Mouse (Mus musculus): ENCODE results near the gene Klhl23.

Gene Klhl23

DNA sequence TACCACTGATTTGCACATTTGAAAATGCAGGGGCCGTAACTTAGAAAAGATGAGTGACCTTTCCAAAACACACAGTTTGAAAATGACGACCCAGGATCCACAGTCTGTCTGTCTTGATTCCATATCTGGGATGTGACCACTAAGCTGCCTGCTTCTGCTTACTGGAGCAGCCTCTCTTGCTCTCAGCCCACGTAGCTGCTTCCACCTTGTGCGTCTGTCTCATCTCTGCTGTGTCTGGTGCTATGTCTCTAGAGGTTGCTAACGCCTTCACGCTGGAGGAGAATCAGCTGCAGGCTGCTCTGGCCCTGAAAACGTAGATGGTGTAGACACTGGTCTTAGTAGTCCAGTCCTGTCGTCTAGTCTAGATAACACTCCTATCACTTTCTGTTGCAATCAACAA, 8.4 kb downstream of the Klhl23 start:
- no peak for DNase-seq (ENCODE audit: low spot score)

DNA sequence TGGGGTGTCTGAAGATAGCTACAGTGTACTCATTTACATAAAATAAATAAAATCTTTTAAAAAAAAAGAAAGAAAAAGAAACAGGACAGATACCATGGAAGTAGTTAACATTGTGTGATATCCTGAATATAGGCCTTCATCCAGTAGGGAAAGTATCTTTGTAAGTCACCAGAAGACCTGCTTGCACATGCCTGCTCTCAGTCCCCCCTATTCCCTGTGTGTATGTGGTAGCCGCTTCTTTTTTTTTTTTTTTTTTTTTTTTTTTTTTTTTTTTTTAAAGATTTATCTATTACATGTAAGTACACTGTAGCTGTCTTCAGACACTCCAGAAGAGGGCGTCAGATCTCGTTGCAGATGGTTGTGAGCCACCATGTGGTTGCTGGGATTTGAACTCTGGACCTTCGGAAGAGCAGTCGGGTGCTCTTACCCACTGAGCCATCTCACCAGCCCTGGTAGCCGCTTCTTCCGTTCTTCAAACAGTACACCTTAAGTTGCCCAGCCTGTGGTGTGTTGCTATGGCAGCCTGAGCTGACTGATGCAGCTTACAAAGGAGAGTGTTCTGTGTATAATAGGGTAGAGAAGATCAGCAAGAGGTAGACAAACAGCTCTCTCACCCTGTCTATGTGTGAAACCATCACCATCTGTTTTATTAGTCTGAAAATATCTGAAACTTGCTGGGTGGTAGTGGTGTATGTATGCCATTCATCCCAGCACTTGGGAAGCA, 15.7 kb downstream of the Klhl23 start:
- DNase-seq (ENCODE audit: low spot score): no peak

DNA sequence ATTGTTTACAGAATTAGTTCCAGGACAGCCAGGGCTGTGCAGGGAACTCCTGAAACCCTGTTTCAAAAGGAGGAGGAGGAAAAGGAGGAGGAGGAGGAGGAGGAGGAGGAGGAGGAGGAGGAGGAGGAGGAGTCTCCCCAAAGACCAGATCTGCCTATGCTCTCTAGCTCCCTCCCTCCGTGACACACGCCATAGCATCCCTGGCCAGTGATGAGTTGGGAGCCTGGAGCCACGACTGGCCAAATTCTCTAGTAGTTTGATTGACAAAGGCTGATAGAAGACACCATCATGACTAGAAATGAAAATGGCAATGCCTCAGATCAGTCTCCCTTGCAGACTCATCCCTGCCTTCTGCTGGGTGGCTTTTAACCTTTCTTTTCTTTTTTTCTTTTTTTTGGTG, 16.3 kb downstream of the Klhl23 start:
- DNase-seq (ENCODE audit: low spot score): no peak

DNA sequence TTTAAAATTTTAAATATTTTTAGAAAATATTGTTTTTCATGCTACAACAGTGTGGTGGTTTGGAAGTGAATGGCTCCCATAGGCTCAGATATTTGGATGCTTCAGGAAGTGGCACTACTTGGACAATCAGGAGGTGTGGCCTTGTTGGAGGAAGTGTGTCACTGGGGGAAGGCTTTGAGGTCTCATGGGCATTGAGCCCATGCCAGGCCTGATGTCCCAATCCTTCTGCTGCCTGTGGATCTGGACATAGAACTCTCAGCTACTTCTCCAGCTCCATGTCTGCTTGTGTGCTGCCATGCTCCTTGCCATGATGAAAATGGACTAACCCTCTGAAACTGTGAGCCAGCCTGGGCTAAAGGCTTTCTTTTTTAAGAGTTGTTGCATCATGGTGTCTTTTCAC, 17.0 kb downstream of the Klhl23 start:
- no peak for DNase-seq (ENCODE audit: low spot score)

DNA sequence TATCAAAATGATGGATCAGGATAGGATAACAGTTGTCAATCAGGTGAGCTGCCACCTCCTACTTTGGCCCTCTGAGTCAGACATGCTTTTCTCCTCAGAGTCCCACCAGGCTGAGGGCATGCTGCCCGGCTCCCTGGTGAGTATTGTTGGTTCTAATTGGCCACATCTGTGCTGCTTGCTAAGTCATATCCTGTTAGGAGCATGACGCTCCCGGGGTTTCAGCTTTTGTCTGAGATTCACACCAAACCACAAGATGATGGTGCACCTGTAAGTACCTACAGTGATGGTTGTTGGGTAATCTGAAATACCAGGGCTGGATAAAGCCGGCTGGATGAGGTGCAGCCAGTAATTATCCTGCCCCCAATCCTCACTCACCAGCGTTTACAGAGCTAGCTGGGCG, 18.5 kb downstream of the Klhl23 start:
- no peak for DNase-seq (ENCODE audit: low spot score)

DNA sequence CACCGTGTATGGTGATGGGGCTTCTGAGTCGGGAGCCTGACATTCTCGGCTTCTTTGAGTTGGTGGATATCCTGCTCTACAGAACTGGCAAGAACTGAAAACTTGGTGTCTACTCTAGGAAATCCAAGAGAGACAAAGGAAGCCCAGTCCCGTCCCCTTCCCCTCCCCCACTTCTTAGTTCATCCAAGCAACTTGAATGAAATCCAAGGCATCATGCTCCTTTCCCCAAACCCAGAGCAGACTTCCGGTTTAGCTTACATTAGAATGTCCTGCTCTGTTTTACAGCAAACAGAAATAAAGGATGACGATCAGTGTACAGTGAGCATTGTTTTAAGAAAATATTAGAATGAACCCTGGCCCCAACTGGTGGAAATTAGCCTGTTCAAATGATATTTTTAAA, 27.5 kb downstream of the Klhl23 start:
- no peak for DNase-seq (ENCODE audit: low spot score)

DNA sequence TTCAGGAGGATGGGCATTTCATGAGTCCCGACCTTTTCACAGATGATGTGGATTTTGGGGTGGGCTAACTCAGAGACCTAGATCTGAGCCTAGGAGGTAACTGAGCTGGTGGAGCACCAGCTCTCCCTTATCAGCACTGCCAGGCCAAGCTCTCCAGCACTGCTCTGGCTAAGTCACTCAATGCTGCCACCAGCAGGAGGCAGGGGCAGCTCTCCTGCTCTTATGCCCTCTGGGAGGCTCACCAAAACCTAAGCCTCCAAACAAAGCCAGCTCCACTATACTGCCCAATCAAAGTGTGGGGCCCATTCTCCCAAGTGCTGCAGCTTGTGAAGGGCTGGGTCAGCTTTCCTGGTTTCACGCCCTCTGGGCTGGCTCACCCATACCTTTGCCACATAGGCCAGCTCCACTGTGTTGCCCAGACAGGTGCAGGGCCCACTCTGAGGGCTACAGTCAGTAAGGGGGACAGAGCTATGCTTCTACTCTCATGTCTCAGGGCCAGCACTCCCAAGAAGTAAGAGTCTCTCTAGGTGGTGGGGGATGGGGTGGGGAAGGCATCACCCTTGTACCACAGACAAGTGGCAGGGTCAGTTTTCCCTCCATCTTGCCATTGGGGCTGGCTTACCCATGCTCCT, 29.8 kb downstream of the Klhl23 start:
- peak; percentile 48 for DNase-seq (ENCODE audit: low spot score)

DNA sequence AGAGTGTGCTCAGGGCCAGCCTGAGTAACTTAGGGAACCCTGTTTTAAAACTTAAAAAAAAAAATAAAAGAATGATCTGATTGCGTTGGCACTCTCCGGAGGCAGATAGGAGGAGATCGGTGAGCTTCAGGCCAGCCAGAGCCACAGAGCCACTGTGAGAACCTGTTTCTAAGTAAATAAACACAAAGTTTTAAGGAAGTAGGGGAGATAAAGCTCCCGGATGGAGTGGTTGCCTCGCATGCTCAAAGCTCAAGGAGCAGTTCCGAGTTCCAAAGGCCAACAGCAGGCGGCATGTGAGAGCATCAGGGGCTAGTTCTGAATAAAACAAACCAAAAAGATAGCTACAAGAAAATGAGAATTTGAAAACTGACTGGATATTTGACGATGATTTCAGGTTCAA, 34.6 kb downstream of the Klhl23 start:
- DNase-seq (ENCODE audit: low spot score): no peak

DNA sequence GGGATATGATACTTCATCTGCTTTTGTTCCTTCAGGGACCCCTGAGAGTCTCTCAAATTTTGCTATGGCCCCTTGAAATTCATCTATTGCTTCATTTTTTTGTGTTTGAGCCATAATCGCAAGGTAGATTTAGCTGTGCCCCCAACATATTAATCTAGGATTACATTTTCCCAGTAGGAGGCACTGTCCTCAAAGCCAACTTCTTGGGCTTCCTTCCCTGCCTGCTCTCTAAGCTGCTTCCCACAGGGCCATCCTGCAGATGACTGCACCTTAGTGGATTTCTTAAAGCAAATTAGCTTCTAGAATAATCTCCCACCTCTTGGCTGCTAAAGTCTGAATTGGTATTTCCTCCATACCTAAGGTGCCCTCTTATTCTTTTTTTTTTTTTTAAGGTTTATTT, 36.1 kb downstream of the Klhl23 start:
- peak; percentile 27 for DNase-seq (ENCODE audit: low spot score)

DNA sequence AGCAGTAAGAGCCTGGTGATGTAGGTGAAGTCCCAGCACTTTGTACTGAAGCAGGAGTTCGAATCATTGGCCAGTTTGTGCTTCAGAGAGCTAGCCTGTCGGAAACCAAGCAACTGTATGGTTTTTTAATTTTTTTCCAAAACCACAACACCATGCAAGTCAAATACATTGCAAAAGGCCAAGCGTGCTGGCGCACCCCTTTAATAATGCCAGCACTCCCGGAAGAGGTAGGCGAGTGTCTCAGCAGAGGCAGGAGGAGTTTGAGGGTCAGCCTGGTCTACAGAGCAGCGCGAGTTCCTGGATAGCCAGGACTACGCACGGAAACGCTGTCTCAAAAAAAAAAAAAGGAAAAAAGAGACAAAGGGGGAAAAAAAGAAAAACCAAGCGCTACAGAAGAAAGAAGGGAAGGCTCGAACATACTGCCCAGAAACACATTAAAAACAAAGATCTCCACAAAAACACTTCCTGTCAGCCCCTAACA, 39.3 kb downstream of the Klhl23 start:
- DNase-seq (ENCODE audit: low spot score): peak; percentile 34

DNA sequence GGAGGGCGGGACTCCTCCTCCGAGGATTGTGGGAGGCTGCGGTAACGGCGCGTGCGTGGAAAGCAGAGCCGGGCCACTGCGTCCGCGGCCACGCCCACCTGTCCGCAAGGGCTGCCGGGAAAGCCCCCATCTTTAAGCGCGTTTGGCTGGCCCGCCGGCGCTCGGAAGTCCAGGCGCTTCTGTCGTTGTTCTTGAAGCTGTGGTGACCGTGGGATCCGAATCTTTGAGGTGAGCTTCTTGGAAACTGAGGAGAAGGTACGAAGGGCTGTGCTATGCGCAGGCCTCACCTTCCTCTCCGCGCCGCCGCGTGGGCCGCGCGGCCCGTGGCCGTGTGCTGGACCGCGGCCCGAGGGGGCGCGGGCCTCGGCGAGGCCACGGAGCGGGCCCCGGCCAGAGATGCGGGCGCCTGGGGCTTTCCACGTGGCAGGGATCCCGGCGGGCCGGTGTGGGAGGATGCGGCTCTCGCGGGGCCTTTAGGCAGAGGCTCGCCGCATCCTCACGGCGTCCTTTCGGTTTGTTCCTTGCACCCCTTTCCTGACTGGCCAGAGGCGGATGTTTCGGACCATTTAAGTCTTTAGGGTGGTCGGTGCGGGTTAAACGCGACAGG, 39.8 kb downstream of the Klhl23 start, which contains the start of gene Ssb:
Gene Ssb, plus strand, starts transcription at position 78 of the 607 bp plus-strand sequence.
- DNase-seq (ENCODE audit: low spot score): peak; percentile 93

DNA sequence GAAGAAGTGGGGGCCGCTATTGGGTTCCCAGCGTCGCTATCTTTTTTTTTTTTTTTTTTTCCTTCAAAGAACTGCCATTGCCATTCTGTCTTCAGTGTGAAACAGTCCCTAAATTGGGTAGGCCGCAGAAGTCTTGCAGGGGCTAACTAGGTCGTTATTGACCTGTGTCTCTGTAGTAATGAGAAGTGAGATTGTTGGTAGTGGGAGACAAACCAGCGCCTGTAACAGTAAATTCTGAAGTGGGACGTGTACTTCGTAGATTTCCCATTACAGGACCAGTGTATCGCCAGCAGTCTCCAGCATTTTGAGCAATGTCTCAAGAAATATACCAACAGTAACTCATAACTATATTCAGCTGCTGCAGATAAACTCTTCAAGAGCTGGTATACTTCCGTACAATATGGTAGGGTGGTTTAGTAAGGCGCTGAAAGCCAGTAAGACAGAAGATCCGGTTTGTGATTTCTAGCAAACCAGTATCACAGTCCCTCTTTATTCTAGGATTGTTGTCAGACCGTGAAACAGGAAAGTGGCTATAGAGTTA, 40.4 kb downstream of the Klhl23 start:
- peak; percentile 29 for DNase-seq (ENCODE audit: low spot score)

DNA sequence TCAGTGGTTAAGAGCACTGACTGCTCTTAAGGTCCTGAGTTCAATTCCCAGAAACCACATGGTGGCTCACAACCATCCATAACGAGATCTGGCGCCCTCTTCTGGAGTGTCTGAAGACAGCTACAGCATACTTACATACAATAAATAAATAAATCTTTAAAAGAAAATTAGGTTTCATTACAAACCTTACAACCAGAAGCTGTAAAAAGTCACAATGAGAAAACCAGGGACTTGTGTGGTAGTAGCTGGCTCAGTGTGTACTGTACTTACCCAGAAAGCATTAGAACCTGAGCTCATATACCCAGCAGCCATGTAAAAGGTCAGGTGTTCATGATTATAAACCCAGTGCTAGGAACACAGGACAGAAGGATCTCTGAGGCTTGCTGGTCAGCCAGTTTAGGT, 62.2 kb downstream of the Klhl23 start:
- peak; percentile 34 for DNase-seq (ENCODE audit: low spot score)

DNA sequence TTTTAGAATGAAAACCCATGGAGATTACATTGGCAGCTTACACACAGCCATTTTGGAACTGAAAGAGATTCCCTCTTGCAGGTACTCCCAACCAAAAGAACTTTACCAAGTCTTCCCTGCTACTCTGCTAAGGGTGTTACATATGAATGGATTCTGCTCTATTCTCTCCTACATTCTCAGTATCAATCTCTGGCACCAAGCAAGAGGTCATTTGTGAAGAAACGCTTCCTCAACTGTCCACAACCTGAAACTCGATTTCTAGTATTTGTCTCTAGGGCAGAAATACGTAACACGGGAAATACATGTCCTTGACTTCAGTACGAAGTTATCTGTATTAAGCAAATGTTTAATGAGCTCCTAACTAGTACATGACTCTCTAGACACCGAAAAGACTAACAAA, 62.8 kb downstream of the Klhl23 start:
- DNase-seq (ENCODE audit: low spot score): peak; percentile 47

DNA sequence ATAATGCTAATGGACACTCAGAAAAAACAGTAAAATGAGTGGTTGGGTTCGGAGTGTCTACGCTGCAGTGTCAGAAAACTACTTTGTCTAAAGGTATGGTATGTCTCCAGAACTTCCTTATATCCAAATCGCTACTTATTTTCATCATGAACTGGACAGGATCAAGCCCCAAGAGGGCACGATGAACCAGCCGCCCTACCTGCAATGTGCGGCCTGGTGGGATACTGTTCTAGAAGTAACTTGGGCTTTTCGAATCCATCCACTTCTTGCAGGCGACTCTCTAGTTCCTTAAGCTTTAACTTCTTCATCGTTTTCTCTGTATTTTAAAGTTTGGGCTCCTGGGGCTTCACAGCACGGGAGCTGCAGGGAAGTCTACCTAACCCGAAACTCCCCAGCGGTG, 63.3 kb downstream of the Klhl23 start:
- no peak for DNase-seq (ENCODE audit: low spot score)

DNA sequence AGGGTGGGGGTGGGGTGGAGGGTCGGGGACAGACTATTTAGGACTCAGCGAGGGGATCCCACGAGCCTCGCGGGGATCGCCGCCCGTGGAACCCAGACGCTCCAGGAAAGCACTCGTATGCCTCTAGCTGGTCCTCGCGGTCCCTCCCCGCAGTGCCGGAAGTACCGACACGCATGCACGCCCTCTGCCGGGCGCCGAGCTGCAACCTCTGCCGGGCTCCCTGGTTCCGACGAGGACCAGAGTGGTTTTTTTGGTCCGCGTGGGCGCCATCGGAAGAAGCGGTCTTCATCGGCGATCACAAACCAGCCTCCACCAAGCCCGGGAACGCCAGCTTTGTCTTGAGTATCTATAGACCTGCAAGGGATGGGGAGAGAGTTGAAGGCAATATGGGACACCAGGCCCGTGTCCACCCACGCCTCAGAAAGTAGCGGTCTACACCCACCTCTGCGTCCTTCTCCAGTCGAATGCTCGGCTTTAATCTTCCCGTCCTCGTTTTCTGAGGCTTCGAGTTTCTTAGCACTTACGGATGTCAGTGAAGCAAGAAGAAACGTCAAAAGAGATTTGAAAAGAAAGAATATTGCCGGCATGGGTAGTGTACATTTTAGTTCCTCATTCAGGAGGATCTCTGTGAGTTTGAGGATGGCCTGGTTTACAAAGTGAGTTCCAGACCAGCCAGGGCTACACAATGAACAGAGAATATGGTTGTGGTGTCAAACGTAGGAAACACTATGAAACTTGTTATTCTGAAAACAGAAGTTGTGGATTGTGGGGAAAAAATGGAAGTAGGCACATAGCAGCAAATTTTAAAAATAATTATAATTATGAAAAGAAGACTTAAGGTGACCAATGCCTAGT, 63.9 kb downstream of the Klhl23 start, which contains the start of gene Mettl5:
Gene Mettl5, minus strand, starts transcription at position 165 of the 855 bp plus-strand sequence.
- peak; percentile 85 for DNase-seq (ENCODE audit: low spot score)
